Comparison of ENCODE assay signal across 25 mouse cellular contexts in genomic region chr17:65853326-65853725, GRCm38 (mm10). TPM values are rescaled to one million over a fixed set of nuclear protein-coding genes. Genes with fewer than 3 reads are reported as not detected.
DNase-seq lines count a peak whose midpoint lies in the region; ATAC-seq and TF ChIP-seq lines count a peak whose summit lies in the region.
"Had no signal": no experiment of that assay in that cellular context is flagged by ENCODE, and none has a peak within 500 bp of the region (broad histone marks: within the 10 kb centered on the region; RNA-seq: fewer than 3 reads in every experiment).

No protein-coding gene starts in this region.

- no peak for TF ChIP-seq POLR2A in bone marrow macrophage, adult 2 months (IDR thresholded peaks at IDR 0.05; ENCODE audit: borderline replicate concordance, low read depth, low read length)

- no peak overlapping the region for H3K9ac ChIP-seq in lung, embryonic 16.5 days (ENCODE audit: low read length)
- H3K9ac ChIP-seq in intestine, embryonic 16.5 days (ENCODE audit: low read depth, low read length): no peak overlapping the region
- H3K9ac ChIP-seq in forebrain, embryonic 16.5 days (replicated peaks; ENCODE audit: low read depth, low read length): no peak overlapping the region
- H3K9ac ChIP-seq: embryonic facial prominence, embryonic 13.5 days; forebrain, embryonic 13.5 days; heart, embryonic 15.5 days; hindbrain, embryonic 13.5 days; limb, embryonic 12.5 days; liver, embryonic 14.5 days; midbrain, embryonic 15.5 days; neural tube, embryonic 13.5 days had no signal

- ATAC-seq in lung, embryonic 16.5 days (ENCODE audit: low read depth): peak; percentile 31; the same call in 1 of the 2 replicates
- no peak for ATAC-seq in intestine, embryonic 16.5 days
- no peak for ATAC-seq in forebrain, embryonic 16.5 days
- ATAC-seq: forebrain, embryonic 13.5 days; midbrain, embryonic 15.5 days had no signal

- peak; percentile 20 to 54 for DNase-seq in kidney, postnatal 36 days
- no peak for DNase-seq in kidney, adult 11 months
- peak; percentile 49 to 76 for DNase-seq in lung, postnatal 4 days
- DNase-seq: adrenal gland, adult 2 months; cerebellum, adult 2 months; cerebellum, postnatal 36 days; embryo, embryonic 11 days; gastrocnemius, adult 2 months; heart, postnatal 36 days; right cerebral cortex, postnatal 4 days; thymus, postnatal 14 days had no signal

- TF ChIP-seq CTCF in bone marrow macrophage, adult 2 months (IDR thresholded peaks at IDR 0.05; ENCODE audit: low read depth, low read length): no peak

- H3K36me3 ChIP-seq in lung, embryonic 16.5 days (ENCODE audit: control insufficient read depth, insufficient read depth, low read length): peaks cover 35% of the 10 kb centered on the region
- H3K36me3 ChIP-seq in intestine, embryonic 16.5 days (ENCODE audit: control insufficient read depth, insufficient read depth, low read length): peaks cover 21% of the 10 kb centered on the region
- peaks cover 31% of the 10 kb centered on the region for H3K36me3 ChIP-seq in forebrain, embryonic 16.5 days (ENCODE audit: control insufficient read depth, insufficient read depth)

- H3K4me3 ChIP-seq in bone marrow macrophage, adult 2 months (ENCODE audit: insufficient read depth, low read length): no peak overlapping the region
- no peak overlapping the region for H3K4me3 ChIP-seq in lung, embryonic 16.5 days (ENCODE audit: low read length)
- H3K4me3 ChIP-seq in intestine, embryonic 16.5 days (ENCODE audit: low read length): no peak overlapping the region
- H3K4me3 ChIP-seq in forebrain, embryonic 16.5 days (replicated peaks; ENCODE audit: low read length): no peak overlapping the region
- H3K4me3 ChIP-seq: embryonic facial prominence, embryonic 13.5 days; erythroblast, embryonic 14.5 days; forebrain, embryonic 13.5 days; gastrocnemius, adult 2 months; heart, embryonic 15.5 days; hindbrain, embryonic 13.5 days; limb, embryonic 12.5 days; megakaryocyte, embryonic 14.5 days; midbrain, embryonic 15.5 days; neural tube, embryonic 13.5 days had no signal

- no peaks in the 10 kb centered on the region for H3K27me3 ChIP-seq in lung, embryonic 16.5 days (ENCODE audit: control insufficient read depth, insufficient read depth, low read depth, low read length)
- no peaks in the 10 kb centered on the region for H3K27me3 ChIP-seq in intestine, embryonic 16.5 days (replicated peaks; ENCODE audit: control insufficient read depth, insufficient read depth, low read length)
- no peaks in the 10 kb centered on the region for H3K27me3 ChIP-seq in forebrain, embryonic 16.5 days (replicated peaks; ENCODE audit: control insufficient read depth, insufficient read depth, low read length)
- H3K27me3 ChIP-seq: embryonic facial prominence, embryonic 13.5 days; forebrain, embryonic 13.5 days; heart, embryonic 15.5 days; hindbrain, embryonic 13.5 days; limb, embryonic 12.5 days; megakaryocyte, embryonic 14.5 days; midbrain, embryonic 15.5 days; neural tube, embryonic 13.5 days had no signal

- peak overlapping the region; percentile 64 for H3K27ac ChIP-seq in bone marrow macrophage, adult 2 months (ENCODE audit: insufficient read depth, low read depth, low read length)
- H3K27ac ChIP-seq in lung, embryonic 16.5 days (ENCODE audit: low read length): no peak overlapping the region
- no peak overlapping the region for H3K27ac ChIP-seq in intestine, embryonic 16.5 days (ENCODE audit: low read length)
- H3K27ac ChIP-seq in forebrain, embryonic 16.5 days (ENCODE audit: low read length): no peak overlapping the region
- H3K27ac ChIP-seq: embryonic facial prominence, embryonic 13.5 days; forebrain, embryonic 13.5 days; gastrocnemius, adult 2 months; heart, embryonic 15.5 days; hindbrain, embryonic 13.5 days; limb, embryonic 12.5 days; liver, embryonic 14.5 days; midbrain, embryonic 15.5 days; neural tube, embryonic 13.5 days had no signal

- WGBS in lung, embryonic 16.5 days: 59% methylated on average over 6 of the region's 6 CpGs
- 84% methylated on average over 6 of the region's 6 CpGs for whole genome bisulfite sequencing in intestine, embryonic 16.5 days
- WGBS in forebrain, embryonic 16.5 days: 93% methylated on average over 6 of the region's 6 CpGs

- no peak overlapping the region for H3K4me2 ChIP-seq in lung, embryonic 16.5 days (ENCODE audit: low read depth, low read length)
- no peak overlapping the region for H3K4me2 ChIP-seq in intestine, embryonic 16.5 days (ENCODE audit: low read depth, low read length)
- H3K4me2 ChIP-seq in forebrain, embryonic 16.5 days (ENCODE audit: low read length): no peak overlapping the region
- H3K4me2 ChIP-seq: embryonic facial prominence, embryonic 13.5 days; forebrain, embryonic 13.5 days; heart, embryonic 15.5 days; hindbrain, embryonic 13.5 days; limb, embryonic 12.5 days; midbrain, embryonic 15.5 days; neural tube, embryonic 13.5 days had no signal

- H3K9me3 ChIP-seq in lung, embryonic 16.5 days (ENCODE audit: control insufficient read depth, low read length): no peaks in the 10 kb centered on the region
- peaks cover 4% of the 10 kb centered on the region; the same call in 1 of the 2 replicates for H3K9me3 ChIP-seq in intestine, embryonic 16.5 days (ENCODE audit: control insufficient read depth, low read length)
- H3K9me3 ChIP-seq in forebrain, embryonic 16.5 days (ENCODE audit: control insufficient read depth, low read length): no peaks in the 10 kb centered on the region
- H3K9me3 ChIP-seq: embryonic facial prominence, embryonic 13.5 days; forebrain, embryonic 13.5 days; heart, embryonic 15.5 days; hindbrain, embryonic 13.5 days; megakaryocyte, embryonic 14.5 days; midbrain, embryonic 15.5 days; neural tube, embryonic 13.5 days had no signal

- peaks cover 21% of the 10 kb centered on the region for H3K4me1 ChIP-seq in bone marrow macrophage, adult 2 months (ENCODE audit: control insufficient read depth, insufficient read depth, low read length)
- no peaks in the 10 kb centered on the region; the same call in 1 of the 2 replicates for H3K4me1 ChIP-seq in lung, embryonic 16.5 days (replicated peaks; ENCODE audit: control insufficient read depth, insufficient read depth, low read length)
- no peaks in the 10 kb centered on the region for H3K4me1 ChIP-seq in intestine, embryonic 16.5 days (ENCODE audit: control insufficient read depth, insufficient read depth, low read length)
- H3K4me1 ChIP-seq in forebrain, embryonic 16.5 days (replicated peaks; ENCODE audit: control insufficient read depth, insufficient read depth, low read length): no peaks in the 10 kb centered on the region
- H3K4me1 ChIP-seq: embryonic facial prominence, embryonic 13.5 days; forebrain, embryonic 13.5 days; heart, embryonic 15.5 days; limb, embryonic 12.5 days; midbrain, embryonic 15.5 days had no signal

RNA-seq across cellular contexts. Expression of gene Ralbp1, which starts 32.3 kb away (rescaled TPM):
- 61.3 and 69.7 TPM in 2 replicates for polyA plus RNA-seq in bone marrow macrophage, adult 2 months (2012; ENCODE audit: insufficient read depth, insufficient read length, missing spikeins)
- 95.4 and 101 TPM in 2 replicates for polyA plus RNA-seq in lung, embryonic 16.5 days (2015; fragmentation: Nextera tagmentation; extraction: Ambion mirVana)
- 67.5 and 71.1 TPM in 2 replicates for polyA plus RNA-seq in intestine, embryonic 16.5 days (2015; fragmentation: Nextera tagmentation; extraction: Ambion mirVana)
- 48.8 and 55.6 TPM in 2 replicates for polyA plus RNA-seq in forebrain, embryonic 16.5 days (2015; fragmentation: Nextera tagmentation; extraction: Ambion mirVana)
